Mouse (Mus musculus): ENCODE measurements around the gene Stard3nl. TPM values are rescaled to one million over a fixed set of nuclear protein-coding genes. Genes with fewer than 3 reads are reported as not detected.
A peak's percentile ranks its signal among the peaks of the same experiment; 100 is the strongest.

Gene Stard3nl
- 3.9 TPM in 1 of 2 replicates, not detected in the other for polyA plus RNA-seq (2012; ENCODE audit: insufficient read depth, low replicate concordance)

GRCm38 (mm10) chr13:19395688-19396354 lies at the start of gene Stard3nl:
Stard3nl (minus strand) TSS chr13:19395795.
- Histone ChIP-seq H3K9me3 (peaks cover 4% of the 10 kb centered on the region; the same call in 1 of the 2 replicates), H3K36me3 (replicated peaks; ENCODE audit: low read length) (peaks cover 14% of the 10 kb centered on the region), H3K4me1 (peaks cover 25% of the 10 kb centered on the region), H3K27me3 (replicated peaks) (no peaks in the 10 kb centered on the region), H3K4me3 (replicated peaks) (peak within 1 kb of the TSS; percentile 99)
- TF ChIP-seq GATA1 (IDR thresholded peaks at IDR 0.05; ENCODE audit: borderline replicate concordance, low read length) (no peak), FLI1 (IDR thresholded peaks at IDR 0.05; ENCODE audit: low read length) (no peak)

GRCm38 (mm10) chr13:19438040-19438439 lies 42.4 kb upstream of the Stard3nl start:
- Histone ChIP-seq H3K4me1 (peaks cover 5% of the 10 kb centered on the region), H3K36me3 (replicated peaks; ENCODE audit: low read length) (no peaks in the 10 kb centered on the region), H3K9me3 (no peaks in the 10 kb centered on the region), H3K4me3 (replicated peaks) (no peak overlapping the region), H3K27me3 (replicated peaks) (peaks cover 2% of the 10 kb centered on the region)
- TF ChIP-seq FLI1 (IDR thresholded peaks at IDR 0.05; ENCODE audit: low read length) (no peak), GATA1 (IDR thresholded peaks at IDR 0.05; ENCODE audit: borderline replicate concordance, low read length) (no peak)

- no peak for TF ChIP-seq GATA1 (IDR thresholded peaks at IDR 0.05; ENCODE audit: borderline replicate concordance, low read length)
- no peak for TF ChIP-seq FLI1 (IDR thresholded peaks at IDR 0.05; ENCODE audit: low read length)
- Histone ChIP-seq H3K36me3 (replicated peaks; ENCODE audit: low read length) (no peaks in the 10 kb centered on the region), H3K27me3 (replicated peaks) (peaks cover 2% of the 10 kb centered on the region), H3K4me3 (replicated peaks) (no peak overlapping the region), H3K9me3 (0 out of 2 replicates have a peak, but pooled peaks cover 5% of the 10 kb centered on the region), H3K4me1 (peaks cover 10% of the 10 kb centered on the region)
Observed at GRCm38 (mm10) chr13:19429812-19430370, 34.3 kb upstream of the Stard3nl start.

DNA sequence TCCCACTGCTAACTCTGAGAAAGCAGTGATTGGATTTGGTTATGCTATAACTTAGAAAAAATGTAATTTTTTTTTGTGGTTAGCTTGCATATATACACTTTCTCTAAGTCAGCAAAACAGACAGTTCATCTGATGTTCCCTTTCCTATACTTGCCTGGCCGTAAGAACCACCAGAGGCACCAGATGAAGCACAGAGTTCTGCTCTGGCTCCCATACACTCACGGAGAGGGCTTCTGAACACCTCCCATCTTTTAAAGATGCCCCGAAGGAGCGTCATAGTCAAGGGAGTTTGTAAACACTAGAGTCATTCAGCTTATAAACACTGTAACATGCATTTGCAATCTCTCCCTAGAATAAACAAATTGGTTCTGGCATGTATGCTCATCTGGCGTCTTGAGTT lies 32.5 kb upstream of the Stard3nl start:
- H3K36me3 ChIP-seq (replicated peaks; ENCODE audit: low read length) = no peaks in the 10 kb centered on the region
- no peak overlapping the region for H3K4me3 ChIP-seq (replicated peaks)
- no peak for TF ChIP-seq FLI1 (IDR thresholded peaks at IDR 0.05; ENCODE audit: low read length)
- TF ChIP-seq GATA1 (IDR thresholded peaks at IDR 0.05; ENCODE audit: borderline replicate concordance, low read length) = no peak
- H3K27me3 ChIP-seq (replicated peaks) = no peaks in the 10 kb centered on the region
- H3K9me3 ChIP-seq = 0 out of 2 replicates have a peak, but pooled peaks cover 5% of the 10 kb centered on the region
- H3K4me1 ChIP-seq = peaks cover 5% of the 10 kb centered on the region; the same call in 1 of the 2 replicates

- Histone ChIP-seq H3K36me3 (replicated peaks; ENCODE audit: low read length) (no peaks in the 10 kb centered on the region), H3K9me3 (0 out of 2 replicates have a peak, but pooled peaks cover 5% of the 10 kb centered on the region), H3K4me1 (peaks cover under 1% of the 10 kb centered on the region; the same call in 1 of the 2 replicates), H3K27me3 (replicated peaks) (no peaks in the 10 kb centered on the region), H3K4me3 (replicated peaks) (no peak overlapping the region)
- TF ChIP-seq FLI1 (IDR thresholded peaks at IDR 0.05; ENCODE audit: low read length) (no peak), GATA1 (IDR thresholded peaks at IDR 0.05; ENCODE audit: borderline replicate concordance, low read length) (no peak)
Observed at GRCm38 (mm10) chr13:19424563-19424962, 29.0 kb upstream of the Stard3nl start.

DNA sequence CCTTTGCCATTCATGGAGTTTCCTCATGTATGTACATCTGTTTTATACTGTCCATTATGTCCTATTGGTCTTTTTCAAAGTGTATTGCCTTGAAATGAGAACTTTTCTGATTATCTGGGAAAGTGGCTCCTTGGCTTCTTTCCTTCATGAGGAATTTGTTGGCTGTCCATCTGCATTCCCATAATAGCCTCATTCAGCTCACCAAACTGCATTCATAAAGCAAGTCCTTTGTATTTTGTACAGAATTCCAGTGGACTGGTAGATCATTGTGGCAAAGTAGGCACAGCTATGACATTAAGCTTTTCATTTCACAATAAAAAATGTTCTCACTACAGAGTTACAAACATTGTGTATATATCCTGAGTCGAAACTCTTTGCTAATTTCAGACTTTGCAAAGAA lies 26.9 kb upstream of the Stard3nl start:
- Histone ChIP-seq H3K4me1 (peaks cover 7% of the 10 kb centered on the region), H3K4me3 (replicated peaks) (no peak overlapping the region), H3K27me3 (replicated peaks) (no peaks in the 10 kb centered on the region), H3K9me3 (0 out of 2 replicates have a peak, but pooled peaks cover 5% of the 10 kb centered on the region), H3K36me3 (replicated peaks; ENCODE audit: low read length) (no peaks in the 10 kb centered on the region)
- no peak for TF ChIP-seq GATA1 (IDR thresholded peaks at IDR 0.05; ENCODE audit: borderline replicate concordance, low read length)
- TF ChIP-seq FLI1 (IDR thresholded peaks at IDR 0.05; ENCODE audit: low read length) = no peak

DNA sequence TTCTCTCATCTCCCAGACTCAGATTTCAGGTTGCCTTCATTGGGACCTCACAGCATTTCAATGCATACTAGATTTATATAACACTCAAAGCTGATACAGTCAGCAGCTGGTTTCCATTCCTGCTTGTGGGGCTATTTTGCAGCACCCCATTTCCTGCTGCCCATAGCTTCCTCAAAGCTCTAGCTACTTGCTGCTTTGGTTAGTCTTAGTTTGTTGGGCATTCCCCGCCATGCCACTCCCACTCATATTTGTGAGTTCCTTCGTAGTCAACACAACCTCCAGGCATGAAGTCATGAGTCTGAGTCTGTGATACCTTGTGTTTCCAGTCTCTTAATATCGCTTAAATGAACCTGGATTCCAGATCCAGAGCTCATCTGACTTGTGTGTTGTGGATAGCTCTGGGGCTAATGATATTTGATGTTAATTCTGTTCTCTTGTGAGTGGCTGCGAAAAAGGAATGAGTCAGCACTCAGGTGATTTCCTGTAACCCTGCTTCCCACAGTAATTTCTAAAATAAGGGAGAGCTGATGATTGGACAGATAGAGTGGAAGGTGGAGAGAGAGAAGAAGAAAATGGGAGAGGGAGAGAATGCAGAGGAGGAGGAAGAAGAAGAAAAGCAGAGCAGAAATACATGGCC lies 22.4 kb upstream of the Stard3nl start:
- Histone ChIP-seq H3K4me3 (replicated peaks) (no peak overlapping the region), H3K4me1 (peaks cover 7% of the 10 kb centered on the region), H3K36me3 (replicated peaks; ENCODE audit: low read length) (no peaks in the 10 kb centered on the region), H3K27me3 (replicated peaks) (no peaks in the 10 kb centered on the region), H3K9me3 (no peaks in the 10 kb centered on the region)
- TF ChIP-seq FLI1 (IDR thresholded peaks at IDR 0.05; ENCODE audit: low read length) (no peak), GATA1 (IDR thresholded peaks at IDR 0.05; ENCODE audit: borderline replicate concordance, low read length) (no peak)

GRCm38 (mm10) chr13:19415894-19416531 lies 20.4 kb upstream of the Stard3nl start:
- Histone ChIP-seq H3K4me1 (peaks cover 11% of the 10 kb centered on the region), H3K9me3 (no peaks in the 10 kb centered on the region), H3K36me3 (replicated peaks; ENCODE audit: low read length) (no peaks in the 10 kb centered on the region), H3K27me3 (replicated peaks) (no peaks in the 10 kb centered on the region), H3K4me3 (replicated peaks) (no peak overlapping the region)
- no peak for TF ChIP-seq FLI1 (IDR thresholded peaks at IDR 0.05; ENCODE audit: low read length)
- TF ChIP-seq GATA1 (IDR thresholded peaks at IDR 0.05; ENCODE audit: borderline replicate concordance, low read length) = no peak

- TF ChIP-seq GATA1 (IDR thresholded peaks at IDR 0.05; ENCODE audit: borderline replicate concordance, low read length) (no peak), FLI1 (IDR thresholded peaks at IDR 0.05; ENCODE audit: low read length) (no peak)
- peaks cover 11% of the 10 kb centered on the region for H3K4me1 ChIP-seq
- H3K9me3 ChIP-seq = no peaks in the 10 kb centered on the region
Observed at GRCm38 (mm10) chr13:19415337-19415736, 19.7 kb upstream of the Stard3nl start.

More at GRCm38 (mm10) chr13:19415337-19415736, 19.7 kb upstream of the Stard3nl start:
- Histone ChIP-seq H3K36me3 (replicated peaks; ENCODE audit: low read length) (no peaks in the 10 kb centered on the region), H3K4me3 (replicated peaks) (no peak overlapping the region), H3K27me3 (replicated peaks) (no peaks in the 10 kb centered on the region)
